Mouse (Mus musculus): ENCODE data around the gene Foxc2. TPM values are rescaled to one million over a fixed set of nuclear protein-coding genes. Genes with fewer than 3 reads are reported as not detected.

The Foxc2 gene
- polyA plus RNA-seq, 1 experiment from 2014 or later = 1.5 TPM

- DNase-seq (no peak), ATAC-seq (ENCODE audit: low FRiP score, low TSS enrichment) (no peak)
- Histone ChIP-seq H3K36me3 (ENCODE audit: control insufficient read depth, insufficient read depth, low read length) (no peaks in the 10 kb centered on the region), H3K27me3 (ENCODE audit: control insufficient read depth, insufficient read depth, low read length) (peaks cover 93% of the 10 kb centered on the region), H3K27ac (replicated peaks; ENCODE audit: low read depth, low read length) (no peak overlapping the region), H3K4me3 (replicated peaks; ENCODE audit: low read depth, low read length) (no peak overlapping the region), H3K9me3 (ENCODE audit: control insufficient read depth, low read length) (no peaks in the 10 kb centered on the region), H3K9ac (replicated peaks; ENCODE audit: low read length) (no peak overlapping the region), H3K4me2 (ENCODE audit: low read length) (no peak overlapping the region), H3K4me1 (ENCODE audit: control insufficient read depth, insufficient read depth, low read length) (peaks cover 4% of the 10 kb centered on the region; the same call in 1 of the 2 replicates)
- 2% methylated on average over 11 of the region's 11 CpGs for WGBS
Measured at GRCm38 (mm10) chr8:121127291-121127701, 11.3 kb downstream of the Foxc2 start.

- Histone ChIP-seq H3K36me3 (ENCODE audit: control insufficient read depth, insufficient read depth, low read length) (no peaks in the 10 kb centered on the region), H3K4me3 (replicated peaks; ENCODE audit: low read depth, low read length) (0 out of 2 replicates have a peak within 1 kb of the TSS, but pooled peaks have one; percentile 5), H3K4me1 (ENCODE audit: control insufficient read depth, insufficient read depth, low read length) (peaks cover 4% of the 10 kb centered on the region; the same call in 1 of the 2 replicates), H3K27me3 (ENCODE audit: control insufficient read depth, insufficient read depth, low read length) (peaks cover 87% of the 10 kb centered on the region), H3K9ac (replicated peaks; ENCODE audit: low read length) (no peak within 1 kb of the TSS), H3K27ac (replicated peaks; ENCODE audit: low read depth, low read length) (no peak within 1 kb of the TSS), H3K4me2 (ENCODE audit: low read length) (peak within 1 kb of the TSS; percentile 29), H3K9me3 (ENCODE audit: control insufficient read depth, low read length) (no peaks in the 10 kb centered on the region)
- DNase-seq = no peak
- ATAC-seq (ENCODE audit: low FRiP score, low TSS enrichment) = no peak
- WGBS = under 1% methylated on average over 43 of the region's 43 CpGs
Measured at GRCm38 (mm10) chr8:121127756-121128375, 11.9 kb downstream of the Foxc2 start, which contains the start of gene Foxl1. TSS of gene Foxl1 (plus strand) at chr8:121127940.

DNA sequence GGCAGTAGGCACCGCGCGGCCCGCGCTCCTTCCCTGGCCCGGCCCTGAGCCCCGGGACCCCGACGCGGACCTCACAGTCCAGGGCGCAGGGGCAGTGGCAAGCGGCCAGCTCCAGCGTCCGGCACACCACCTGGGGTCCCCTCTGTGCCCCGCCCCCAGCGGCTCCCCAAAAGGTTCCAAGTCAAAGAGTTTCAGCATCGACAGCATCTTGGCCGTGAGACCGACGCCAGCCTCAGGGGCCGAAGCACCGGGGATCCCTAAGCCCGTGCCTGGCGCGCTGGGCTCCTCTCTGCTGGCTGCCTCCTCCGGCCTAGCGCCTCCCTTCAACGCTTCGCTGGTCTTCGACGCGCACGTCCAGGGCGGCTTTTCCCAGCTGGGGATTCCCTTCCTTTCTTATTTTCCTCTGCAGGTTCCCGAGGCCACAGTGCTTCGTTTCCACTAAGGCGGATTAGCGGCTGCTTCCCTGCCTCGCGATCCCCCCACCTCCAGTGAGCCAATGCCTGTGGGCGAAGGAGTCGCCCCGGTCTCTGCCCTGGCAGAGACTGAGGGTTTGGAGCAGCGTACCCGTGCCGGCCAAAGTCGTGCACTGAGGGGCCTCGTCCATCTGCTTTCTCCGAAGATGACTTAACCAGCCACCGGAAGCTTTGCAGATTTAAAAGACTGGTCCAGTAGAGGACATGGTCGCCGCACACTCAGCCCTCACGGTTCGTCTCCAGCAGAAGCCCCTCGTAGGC lies 12.7 kb downstream of the Foxc2 start:
- Histone ChIP-seq H3K4me3 (replicated peaks; ENCODE audit: low read depth, low read length) (0 out of 2 replicates have a peak overlapping the region, but pooled peaks have one; percentile 5), H3K27me3 (ENCODE audit: control insufficient read depth, insufficient read depth, low read length) (peaks cover 79% of the 10 kb centered on the region), H3K4me2 (ENCODE audit: low read length) (peak overlapping the region; percentile 29), H3K9ac (replicated peaks; ENCODE audit: low read length) (no peak overlapping the region), H3K27ac (replicated peaks; ENCODE audit: low read depth, low read length) (no peak overlapping the region), H3K9me3 (ENCODE audit: control insufficient read depth, low read length) (no peaks in the 10 kb centered on the region), H3K4me1 (ENCODE audit: control insufficient read depth, insufficient read depth, low read length) (peaks cover 4% of the 10 kb centered on the region; the same call in 1 of the 2 replicates), H3K36me3 (ENCODE audit: control insufficient read depth, insufficient read depth, low read length) (no peaks in the 10 kb centered on the region)
- WGBS = 2% methylated on average over 54 of the region's 55 CpGs
- ATAC-seq (ENCODE audit: low FRiP score, low TSS enrichment) (no peak), DNase-seq (peak; percentile 55)

DNA sequence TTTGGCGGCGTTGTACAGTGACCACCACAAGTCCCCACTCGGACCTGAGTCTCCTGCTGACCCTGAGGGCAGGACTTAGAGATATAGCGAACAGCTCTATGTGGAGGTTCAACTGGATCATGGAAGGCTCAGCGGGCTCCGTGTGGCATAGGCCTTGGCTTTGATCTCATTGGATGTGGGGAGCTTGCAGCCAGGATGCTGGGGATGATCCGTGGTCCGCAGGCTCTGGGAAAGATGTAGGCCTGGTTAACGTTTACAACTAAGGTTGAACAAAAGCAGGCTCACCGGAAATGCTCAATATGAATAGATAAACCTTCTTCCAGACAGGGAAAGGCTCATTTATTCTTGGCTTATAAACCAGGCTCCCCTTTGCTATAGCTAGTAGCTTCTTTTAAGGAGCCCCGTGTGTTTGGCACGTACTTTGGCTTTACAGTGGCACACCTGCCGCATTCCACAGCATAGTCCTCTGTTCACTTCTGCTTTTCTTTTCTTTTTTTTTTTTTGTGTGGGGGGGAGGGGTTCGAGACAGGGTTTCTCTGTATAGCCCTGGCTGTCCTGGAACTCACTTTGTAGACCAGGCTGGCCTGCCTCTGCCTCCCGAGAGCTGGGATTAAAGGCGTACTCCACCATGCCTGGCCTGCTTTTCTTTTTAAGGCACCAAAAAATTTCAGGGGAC lies 13.4 kb downstream of the Foxc2 start:
- WGBS = 8% methylated on average over 16 of the region's 16 CpGs
- Histone ChIP-seq H3K4me2 (ENCODE audit: low read length) (no peak overlapping the region), H3K27ac (replicated peaks; ENCODE audit: low read depth, low read length) (no peak overlapping the region), H3K9ac (replicated peaks; ENCODE audit: low read length) (no peak overlapping the region), H3K36me3 (ENCODE audit: control insufficient read depth, insufficient read depth, low read length) (no peaks in the 10 kb centered on the region), H3K4me1 (ENCODE audit: control insufficient read depth, insufficient read depth, low read length) (peaks cover 4% of the 10 kb centered on the region; the same call in 1 of the 2 replicates), H3K9me3 (ENCODE audit: control insufficient read depth, low read length) (no peaks in the 10 kb centered on the region), H3K27me3 (ENCODE audit: control insufficient read depth, insufficient read depth, low read length) (peaks cover 73% of the 10 kb centered on the region), H3K4me3 (replicated peaks; ENCODE audit: low read depth, low read length) (no peak overlapping the region)
- DNase-seq (no peak), ATAC-seq (ENCODE audit: low FRiP score, low TSS enrichment) (no peak)

DNA sequence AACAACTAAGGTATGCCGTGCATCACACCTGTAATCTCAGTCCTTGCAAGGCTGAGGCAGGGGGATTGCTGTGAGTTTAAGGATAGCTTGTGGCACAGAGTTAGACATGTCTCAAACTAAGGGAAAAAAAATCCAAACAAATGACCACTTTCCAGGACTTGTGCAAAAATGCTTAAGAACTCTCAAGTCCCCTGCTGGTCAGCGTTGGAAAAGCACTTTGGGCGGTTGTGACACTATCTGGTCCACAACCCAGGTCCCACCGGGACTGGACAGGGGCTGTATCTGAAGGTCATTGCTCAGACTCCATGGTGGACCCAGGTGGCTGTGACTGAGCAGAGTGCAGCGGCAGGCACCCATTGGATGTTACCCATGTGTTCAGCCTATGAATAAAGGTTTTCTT lies 14.6 kb downstream of the Foxc2 start:
- 39% methylated on average over 5 of the region's 5 CpGs for WGBS
- Histone ChIP-seq H3K4me1 (ENCODE audit: control insufficient read depth, insufficient read depth, low read length) (peaks cover 4% of the 10 kb centered on the region; the same call in 1 of the 2 replicates), H3K4me3 (replicated peaks; ENCODE audit: low read depth, low read length) (no peak overlapping the region), H3K9ac (replicated peaks; ENCODE audit: low read length) (no peak overlapping the region), H3K9me3 (ENCODE audit: control insufficient read depth, low read length) (no peaks in the 10 kb centered on the region), H3K27me3 (ENCODE audit: control insufficient read depth, insufficient read depth, low read length) (peaks cover 62% of the 10 kb centered on the region), H3K27ac (replicated peaks; ENCODE audit: low read depth, low read length) (no peak overlapping the region), H3K36me3 (ENCODE audit: control insufficient read depth, insufficient read depth, low read length) (no peaks in the 10 kb centered on the region), H3K4me2 (ENCODE audit: low read length) (no peak overlapping the region)
- DNase-seq (peak; percentile 61), ATAC-seq (ENCODE audit: low FRiP score, low TSS enrichment) (no peak)

DNA sequence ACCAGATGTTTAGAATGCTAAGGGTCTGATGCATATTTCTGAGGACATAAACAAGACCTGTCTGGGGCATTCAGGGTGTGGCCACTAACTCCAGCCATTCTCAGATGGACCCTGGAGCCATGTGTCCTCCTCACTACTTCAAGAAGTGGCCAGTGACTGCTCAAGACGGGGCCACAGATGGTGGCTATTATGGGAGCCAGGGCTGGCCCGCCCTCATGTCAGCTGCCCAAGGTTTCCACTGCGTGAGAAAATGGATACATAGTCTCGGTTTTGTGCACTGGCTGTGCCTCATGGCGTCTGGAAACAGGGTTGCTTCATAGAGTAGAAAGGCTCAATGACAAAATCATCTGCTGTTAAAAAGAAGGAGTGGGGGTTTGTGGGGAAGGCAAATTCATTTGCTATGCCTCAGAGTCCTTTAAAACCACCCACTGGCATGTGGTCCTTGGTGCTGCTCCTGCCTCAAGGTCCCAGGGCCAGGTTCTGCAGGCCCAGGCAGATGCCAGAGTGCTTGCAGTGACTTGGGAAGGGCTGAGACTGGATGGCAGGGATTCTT lies 17.1 kb downstream of the Foxc2 start:
- DNase-seq = no peak
- ATAC-seq (ENCODE audit: low FRiP score, low TSS enrichment) = no peak
- Histone ChIP-seq H3K27ac (replicated peaks; ENCODE audit: low read depth, low read length) (no peak overlapping the region), H3K9ac (replicated peaks; ENCODE audit: low read length) (no peak overlapping the region), H3K27me3 (ENCODE audit: control insufficient read depth, insufficient read depth, low read length) (peaks cover 37% of the 10 kb centered on the region), H3K9me3 (ENCODE audit: control insufficient read depth, low read length) (0 out of 2 replicates have a peak, but pooled peaks cover 3% of the 10 kb centered on the region), H3K4me1 (ENCODE audit: control insufficient read depth, insufficient read depth, low read length) (peaks cover 4% of the 10 kb centered on the region; the same call in 1 of the 2 replicates), H3K4me2 (ENCODE audit: low read length) (no peak overlapping the region), H3K36me3 (ENCODE audit: control insufficient read depth, insufficient read depth, low read length) (no peaks in the 10 kb centered on the region), H3K4me3 (replicated peaks; ENCODE audit: low read depth, low read length) (no peak overlapping the region)
- 72% methylated on average over 5 of the region's 5 CpGs for WGBS

DNA sequence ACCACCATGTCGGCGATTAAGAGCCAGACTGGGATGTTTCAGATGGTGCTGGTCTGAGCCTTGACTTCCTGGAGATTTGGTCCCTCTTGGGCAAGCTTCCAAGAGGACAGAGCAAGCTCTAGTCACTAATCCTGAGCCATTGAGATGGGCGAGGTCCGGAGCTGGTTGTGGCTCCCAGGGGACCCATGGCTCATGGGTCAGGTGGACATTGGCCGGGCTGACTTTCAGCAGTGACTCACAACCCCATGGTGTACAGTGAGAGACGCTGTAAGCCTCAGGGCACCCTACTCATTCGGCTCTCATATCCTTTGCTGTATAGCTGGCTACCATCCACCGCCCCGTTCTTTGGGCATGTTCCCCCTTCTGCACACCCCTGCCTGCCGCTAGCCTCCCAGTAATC lies 18.1 kb downstream of the Foxc2 start:
- Histone ChIP-seq H3K36me3 (ENCODE audit: control insufficient read depth, insufficient read depth, low read length) (no peaks in the 10 kb centered on the region), H3K27me3 (ENCODE audit: control insufficient read depth, insufficient read depth, low read length) (peaks cover 26% of the 10 kb centered on the region), H3K9ac (replicated peaks; ENCODE audit: low read length) (no peak overlapping the region), H3K4me1 (ENCODE audit: control insufficient read depth, insufficient read depth, low read length) (no peaks in the 10 kb centered on the region), H3K4me3 (replicated peaks; ENCODE audit: low read depth, low read length) (no peak overlapping the region), H3K9me3 (ENCODE audit: control insufficient read depth, low read length) (0 out of 2 replicates have a peak, but pooled peaks cover 3% of the 10 kb centered on the region), H3K4me2 (ENCODE audit: low read length) (no peak overlapping the region), H3K27ac (replicated peaks; ENCODE audit: low read depth, low read length) (no peak overlapping the region)
- whole genome bisulfite sequencing = 90% methylated on average over 10 of the region's 10 CpGs
- no peak for DNase-seq
- no peak for ATAC-seq (ENCODE audit: low FRiP score, low TSS enrichment)

DNA sequence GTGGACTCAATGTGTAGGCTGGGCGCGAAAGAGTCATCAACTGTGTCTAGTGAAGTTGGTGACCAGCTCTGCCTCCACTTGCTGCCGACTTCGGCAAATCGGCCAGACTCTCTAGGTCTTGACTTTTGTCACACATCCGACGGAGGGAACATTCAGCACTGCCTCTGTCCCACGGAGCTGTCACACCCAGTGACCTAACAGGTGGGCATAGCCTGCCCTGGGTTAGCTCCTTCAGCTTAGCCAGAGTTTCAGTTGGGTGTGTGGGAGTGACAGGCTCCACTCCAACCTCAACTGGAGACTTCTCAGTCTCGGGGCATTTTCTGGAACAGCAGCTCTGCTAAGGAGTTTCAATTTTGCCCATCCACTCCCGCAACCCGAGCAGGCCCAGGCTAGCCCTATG lies 18.5 kb downstream of the Foxc2 start:
- no peaks in the 10 kb centered on the region for H3K36me3 ChIP-seq (ENCODE audit: control insufficient read depth, insufficient read depth, low read length)
- H3K4me1 ChIP-seq (ENCODE audit: control insufficient read depth, insufficient read depth, low read length) = no peaks in the 10 kb centered on the region
- H3K4me3 ChIP-seq (replicated peaks; ENCODE audit: low read depth, low read length) = no peak overlapping the region
- 0 out of 2 replicates have a peak, but pooled peaks cover 3% of the 10 kb centered on the region for H3K9me3 ChIP-seq (ENCODE audit: control insufficient read depth, low read length)
- no peak overlapping the region for H3K4me2 ChIP-seq (ENCODE audit: low read length)
- H3K9ac ChIP-seq (replicated peaks; ENCODE audit: low read length) = no peak overlapping the region
- H3K27ac ChIP-seq (replicated peaks; ENCODE audit: low read depth, low read length) = no peak overlapping the region
- H3K27me3 ChIP-seq (ENCODE audit: control insufficient read depth, insufficient read depth, low read length) = peaks cover 22% of the 10 kb centered on the region
- DNase-seq (no peak), ATAC-seq (ENCODE audit: low FRiP score, low TSS enrichment) (no peak)
- 87% methylated on average over 11 of the region's 11 CpGs for WGBS

Data from midbrain, embryonic 14.5 days (tissue).